Mouse (Mus musculus) adrenal gland, adult 2 months (tissue): ENCODE results near the gene Hist1h2be. TPM values are rescaled to one million over a fixed set of nuclear protein-coding genes. Genes with fewer than 3 reads are reported as not detected.
A peak's percentile ranks its signal among the peaks of the same experiment; 100 is the strongest.
"Not testable (repeated sequence)": the region's sequence is repeated elsewhere in the genome, so short reads cannot be mapped to it uniquely, and the experiment has no call there.

Source experiments
- DNase-seq: peaks from one replicate; pipeline ENCODE4 v3.0.0; 2021
- polyA plus RNA-seq: library from polyadenylated mRNA; depleted of rRNA; stranded (reverse); fragments of >200 nt; gene quantifications from 2 replicates; pipeline ENCODE4 v1.2.3, GENCODE M21; 2012
- total RNA-seq, 2 experiments: library from RNA; stranded (reverse); gene quantifications; 2 replicates each; pipeline ENCODE4 v1.2.3; 2021

Hist1h2be gene
- total and polyA plus RNA-seq, 3 experiments: 1.7 to 14.8 (median 11.3) TPM

DNA sequence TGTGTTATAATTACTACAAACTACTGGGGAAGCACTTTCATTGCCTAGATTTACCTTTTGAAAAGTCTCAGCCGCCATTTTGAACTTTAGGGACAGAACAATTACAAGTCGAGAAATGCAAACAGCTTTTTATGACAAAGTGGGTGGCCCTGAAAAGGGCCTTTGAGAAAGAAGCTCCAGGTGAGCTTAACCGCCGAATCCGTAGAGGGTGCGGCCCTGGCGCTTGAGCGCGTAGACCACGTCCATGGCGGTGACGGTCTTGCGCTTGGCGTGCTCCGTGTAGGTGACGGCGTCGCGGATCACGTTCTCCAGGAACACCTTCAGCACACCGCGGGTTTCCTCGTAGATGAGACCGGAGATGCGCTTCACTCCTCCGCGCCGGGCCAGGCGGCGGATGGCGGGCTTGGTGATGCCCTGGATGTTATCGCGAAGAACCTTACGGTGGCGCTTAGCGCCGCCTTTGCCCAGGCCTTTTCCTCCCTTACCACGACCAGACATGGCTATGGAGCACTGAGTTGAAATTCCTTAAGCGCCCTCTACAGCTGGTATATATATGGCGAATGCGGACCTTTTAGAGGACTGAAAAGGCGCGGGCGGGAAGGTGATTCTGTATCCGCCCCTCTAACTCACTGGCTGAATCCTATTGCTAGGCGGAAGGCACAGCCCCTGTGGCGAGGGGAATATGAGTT, 69.6 kb downstream of the Hist1h2be start, which contains the start of gene Hist1h4f:
Gene Hist1h4f, minus strand, starts transcription at position 503 of the 689 bp plus-strand sequence.
- peak; percentile 89 for DNase-seq

DNA sequence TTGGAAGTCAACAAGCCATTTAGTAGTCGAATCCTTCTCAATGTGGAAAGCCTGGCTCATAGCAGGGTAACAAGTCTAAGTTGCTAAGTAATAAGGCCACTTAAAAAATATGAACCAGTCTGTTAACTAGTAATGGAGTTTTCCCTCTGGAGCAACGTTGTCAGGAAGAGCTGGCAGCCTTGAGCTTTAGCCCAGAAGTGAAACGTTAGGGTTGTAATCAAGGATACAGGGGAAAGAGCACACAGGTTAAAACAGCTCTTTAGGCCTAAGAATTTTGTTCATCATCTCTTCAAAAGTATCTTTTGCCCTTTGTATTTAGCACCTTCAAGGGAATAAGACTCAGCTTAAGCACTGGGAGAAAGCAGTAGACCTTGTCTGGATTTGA, 70.2 kb downstream of the Hist1h2be start:
- DNase-seq: no peak

DNA sequence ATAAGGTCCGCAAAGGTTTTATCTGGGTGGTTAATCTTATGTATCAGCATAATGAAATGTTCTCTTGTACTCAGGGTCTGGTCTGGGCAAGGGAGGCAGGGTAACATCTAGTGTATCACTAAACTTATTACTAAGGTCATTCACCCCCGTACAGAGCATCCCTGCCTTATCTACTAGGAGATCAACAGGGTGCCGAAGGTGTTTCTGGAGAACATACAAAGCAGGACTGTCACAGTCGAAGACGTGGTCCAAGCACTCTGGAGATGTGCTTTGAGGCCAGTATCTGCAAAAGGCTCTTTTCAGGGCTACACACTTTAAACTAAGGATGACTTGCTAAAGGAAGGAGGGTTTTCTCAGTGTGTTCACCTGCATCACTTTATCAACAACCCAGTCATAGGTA, 74.2 kb downstream of the Hist1h2be start:
- DNase-seq: no peak

DNA sequence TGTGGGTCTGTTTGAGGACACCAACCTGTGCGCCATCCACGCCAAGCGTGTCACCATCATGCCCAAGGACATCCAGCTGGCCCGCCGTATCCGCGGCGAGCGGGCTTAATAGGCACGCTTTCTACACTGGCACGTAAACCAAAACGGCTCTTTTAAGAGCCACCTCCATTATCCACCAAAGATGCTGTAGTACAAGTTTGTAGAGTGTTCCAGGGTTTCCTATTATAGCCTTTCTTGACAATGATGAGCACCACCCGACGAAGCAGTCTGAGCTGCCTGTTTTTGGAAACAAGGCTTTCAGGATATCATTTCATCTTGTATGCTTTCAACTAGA, 76.2 kb downstream of the Hist1h2be start:
- DNase-seq: peak; percentile 47

DNA sequence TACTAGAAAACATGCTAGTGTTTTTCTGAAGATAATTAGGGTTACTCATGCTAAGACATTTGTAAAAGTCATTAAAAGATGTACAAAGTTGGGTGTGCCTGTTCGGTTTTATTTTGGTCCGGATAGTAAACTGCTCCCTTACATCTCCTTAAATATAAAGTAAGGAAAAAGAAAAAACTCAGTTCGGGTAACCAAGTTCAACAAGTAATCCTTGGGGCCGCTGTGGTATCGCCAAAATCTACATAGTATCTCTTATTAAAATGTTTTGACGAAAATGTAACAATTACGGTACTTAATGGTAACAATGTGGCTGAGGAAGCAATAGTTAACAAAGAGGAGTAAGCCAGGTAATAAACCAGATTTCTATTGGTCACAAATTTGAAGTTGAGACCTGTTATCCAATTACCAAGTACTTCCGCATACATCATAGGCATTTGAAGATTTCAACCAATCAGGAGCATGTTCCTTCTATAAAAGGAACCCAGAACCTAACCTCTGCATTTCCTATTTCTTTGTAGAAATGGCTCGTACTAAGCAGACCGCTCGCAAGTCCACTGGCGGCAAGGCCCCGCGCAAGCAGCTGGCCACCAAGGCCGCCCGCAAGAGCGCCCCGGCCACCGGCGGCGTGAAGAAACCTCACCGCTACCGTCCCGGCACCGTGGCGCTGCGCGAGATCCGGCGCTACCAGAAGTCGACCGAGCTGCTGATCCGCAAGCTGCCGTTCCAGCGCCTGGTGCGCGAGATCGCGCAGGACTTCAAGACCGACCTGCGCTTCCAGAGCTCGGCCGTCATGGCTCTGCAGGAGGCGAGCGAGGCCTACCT, 76.7 kb downstream of the Hist1h2be start, which contains the start of gene Hist1h3f:
Gene Hist1h3f, plus strand, starts transcription at position 88 of the 822 bp plus-strand sequence.
- DNase-seq: peak; percentile 86

GRCm38 (mm10) chr13:23542999-23543607, 77.8 kb downstream of the Hist1h2be start, which contains the start of gene Hist1h2bh:
Gene Hist1h2bh, minus strand, starts transcription at chr13:23543392.
- peak; percentile 84 for DNase-seq

DNA sequence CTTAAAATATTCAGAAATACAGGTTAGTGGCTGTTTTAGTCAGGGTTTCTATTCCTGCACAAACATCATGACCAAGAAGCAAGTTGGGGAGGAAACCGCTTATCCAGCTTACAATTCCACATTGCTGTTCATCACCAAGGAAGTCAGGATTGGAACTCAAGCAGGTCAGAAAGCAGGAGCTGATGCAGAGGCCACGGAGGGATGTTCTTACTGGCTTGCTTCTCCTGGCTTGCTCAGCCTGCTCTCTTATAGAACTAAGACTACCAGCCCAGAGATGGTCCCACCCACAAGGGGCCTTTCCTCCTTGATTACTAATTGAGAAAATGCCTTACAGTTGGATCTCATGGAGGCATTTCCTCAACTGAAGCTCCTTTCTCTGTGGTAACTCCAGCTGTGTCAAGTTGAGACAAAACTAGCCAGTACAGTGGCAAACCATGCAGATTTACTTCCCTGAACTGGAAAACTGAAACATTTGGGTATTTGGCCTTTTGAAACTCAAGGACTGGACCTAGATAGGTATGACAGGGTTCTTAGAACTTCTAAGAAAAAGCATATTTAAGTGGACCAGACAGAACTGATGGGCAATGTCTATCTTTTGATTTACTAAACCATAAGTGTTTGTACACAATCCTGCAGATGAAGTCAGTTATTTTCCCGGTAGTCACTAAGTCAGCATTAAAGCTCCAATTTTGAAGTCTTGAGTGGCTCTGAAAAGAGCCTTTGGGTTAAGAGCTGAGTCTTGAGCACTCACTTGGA, 78.5 kb downstream of the Hist1h2be start:
- DNase-seq: not testable (repeated sequence)

DNA sequence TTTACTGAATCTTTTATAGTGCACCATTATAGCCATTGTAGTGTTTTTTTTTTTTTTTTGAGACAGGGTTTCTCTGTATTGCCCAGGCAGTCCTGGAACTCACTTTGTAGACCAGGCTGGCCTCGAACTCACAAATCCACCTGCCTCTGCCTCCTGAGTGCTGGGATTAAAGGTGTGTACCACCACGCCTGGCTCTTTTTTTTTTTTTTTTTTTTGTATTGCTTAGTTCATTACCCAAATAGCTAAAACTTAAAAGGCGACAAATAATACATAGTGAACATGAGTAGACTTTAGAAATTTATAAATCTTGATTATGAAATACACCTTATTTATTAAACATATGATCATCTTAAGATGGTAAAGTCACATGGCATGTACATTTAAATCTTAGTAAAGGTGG, 79.4 kb downstream of the Hist1h2be start:
- DNase-seq: no peak

- DNase-seq: not testable (repeated sequence)
These were observed 81.1 kb downstream of the Hist1h2be start for GRCm38 (mm10) chr13:23539821-23540220.

DNA sequence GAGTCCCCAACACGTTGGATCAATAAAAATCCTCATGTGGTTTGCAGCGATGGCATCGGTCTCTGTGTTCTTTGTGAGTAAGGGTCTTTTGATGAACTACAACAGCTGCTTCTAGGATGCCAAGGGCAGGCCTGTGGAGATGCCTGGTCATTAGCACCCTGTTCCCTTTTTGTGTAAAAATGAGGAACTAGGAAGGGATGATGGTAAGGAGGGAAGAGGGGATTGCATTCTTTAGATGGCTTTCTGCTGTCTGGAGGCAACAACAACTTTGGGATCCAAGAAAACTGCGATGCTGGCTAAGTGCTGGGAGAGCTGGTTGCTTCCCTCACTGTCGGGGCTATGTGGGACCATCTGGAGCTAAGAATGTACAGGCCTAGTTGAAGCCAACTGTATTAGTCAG, 82.7 kb downstream of the Hist1h2be start:
- DNase-seq: no peak

DNA sequence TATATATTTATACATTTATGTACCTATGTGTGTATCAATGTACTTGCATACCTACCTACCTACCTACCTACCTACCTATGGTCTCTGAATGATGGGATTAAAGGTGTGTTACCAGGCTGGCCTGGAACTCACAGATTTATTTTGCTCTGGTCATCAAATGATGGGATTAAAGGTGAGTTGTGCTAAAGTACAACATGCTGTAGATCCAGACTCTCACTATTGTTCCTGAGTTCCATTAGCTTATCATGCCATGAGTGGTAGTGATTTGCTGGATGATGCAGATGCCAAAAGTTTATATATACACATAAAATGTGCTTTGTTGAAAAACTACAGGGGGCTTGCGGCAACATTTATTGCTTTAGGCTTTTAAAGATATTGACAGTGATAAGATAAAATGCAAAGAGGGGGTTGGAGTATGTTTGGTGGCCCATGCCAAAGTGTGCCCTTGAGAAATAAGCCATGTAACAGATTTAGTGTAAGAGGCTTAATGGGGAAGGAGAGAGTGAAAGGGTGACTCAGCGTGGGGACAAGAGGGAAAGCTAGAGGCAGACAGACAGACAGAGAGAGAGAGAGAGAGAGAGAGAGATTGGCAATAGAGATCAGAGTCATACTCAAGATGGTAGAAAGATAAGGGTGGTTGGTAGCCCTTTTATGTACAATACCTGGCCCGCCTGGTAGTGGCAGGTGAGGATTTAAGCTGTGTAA, 83.8 kb downstream of the Hist1h2be start:
- no peak for DNase-seq

DNA sequence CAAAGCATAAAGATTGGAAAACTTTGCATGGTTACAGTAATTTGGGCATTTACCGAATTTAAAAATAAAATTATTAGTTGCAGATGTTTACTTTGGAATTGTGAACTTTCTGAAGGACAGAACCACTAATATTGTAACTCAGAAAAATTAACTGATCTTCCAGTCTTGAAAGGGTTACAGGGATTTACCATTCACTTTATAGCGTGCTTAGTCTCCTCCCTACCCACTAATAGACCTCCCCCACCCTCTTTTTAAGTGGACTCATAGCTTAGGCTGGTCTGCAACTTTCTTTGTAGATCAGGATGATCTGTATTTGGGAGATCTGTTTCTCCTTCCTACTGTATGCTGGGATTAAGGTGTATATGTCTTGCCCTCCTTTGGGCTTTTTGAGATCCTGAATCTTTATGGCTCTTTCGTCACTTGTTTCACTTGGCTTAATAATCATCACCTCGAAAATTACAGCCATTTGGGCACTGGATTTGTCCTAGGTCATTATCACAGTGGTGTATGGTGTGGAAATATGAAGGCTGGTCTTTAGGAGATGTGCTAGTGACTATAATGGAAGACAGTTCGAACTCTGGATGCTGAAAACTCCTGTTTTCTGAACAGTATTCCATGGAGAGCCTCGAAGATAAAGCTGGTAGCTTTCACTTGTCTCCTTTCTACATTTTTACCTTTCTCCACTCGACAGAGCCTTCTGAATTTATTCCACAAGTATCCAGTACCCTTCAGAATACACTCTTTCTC, 84.7 kb downstream of the Hist1h2be start:
- no peak for DNase-seq

- DNase-seq: peak; percentile 90
These were observed 85.5 kb downstream of the Hist1h2be start, which contains the start of gene Hist1h3g for GRCm38 (mm10) chr13:23535137-23536075. Gene Hist1h3g, plus strand, starts transcription at chr13:23535422.

DNA sequence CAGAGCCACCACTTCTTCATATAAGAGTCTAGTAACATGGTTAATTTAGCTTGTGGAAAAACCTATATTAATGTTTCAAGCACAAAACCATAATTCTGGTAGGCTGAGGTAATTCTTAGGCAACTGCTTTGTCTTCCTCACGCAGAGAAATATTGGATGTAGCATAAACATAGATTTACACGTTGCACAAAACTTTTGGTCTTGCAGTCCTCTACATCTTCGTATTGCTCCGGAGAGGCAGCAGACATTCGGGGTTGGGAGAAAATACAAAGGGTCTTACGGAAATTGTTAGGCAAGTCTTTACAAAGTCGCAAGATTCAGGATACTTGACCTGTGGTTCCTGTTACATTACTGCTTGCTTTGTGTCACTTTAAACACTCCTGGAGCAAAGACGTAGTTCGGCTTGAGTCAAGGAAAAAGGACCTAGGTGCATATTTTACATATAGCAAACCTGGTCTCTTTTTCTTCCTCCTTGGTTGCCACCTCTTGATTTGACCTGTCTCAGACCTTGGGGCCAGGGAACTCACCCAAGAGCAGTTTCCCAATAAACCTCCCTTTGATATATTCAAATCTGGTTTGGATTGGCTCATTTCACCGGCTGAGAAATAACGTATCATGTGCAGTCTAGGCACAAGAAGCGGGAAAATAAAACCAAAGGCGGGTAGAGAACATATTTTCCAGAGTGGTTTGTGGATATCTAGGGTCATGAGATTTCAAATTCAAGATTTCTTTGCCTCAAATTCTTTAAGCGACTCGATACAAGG, 86.4 kb downstream of the Hist1h2be start:
- DNase-seq: peak; percentile 39
